Mouse (Mus musculus) ES-Bruce4 (cell line): ENCODE results near the gene Enkd1. TPM values are rescaled to one million over a fixed set of nuclear protein-coding genes. Genes with fewer than 3 reads are reported as not detected.

ENCODE experiments used
- H3K27ac ChIP-seq: 2 replicates; pipeline ENCODE4 v1.5.1; 2012; ENCODE audit warnings: low read length, inconsistent platforms; ENCODE audit not compliant: insufficient read depth
- H3K27me3 ChIP-seq: 2 replicates; pipeline ENCODE4 v1.6.1; 2012; ENCODE audit warnings: mild to moderate bottlenecking, low read length, inconsistent platforms; ENCODE audit not compliant: control insufficient read depth, poor library complexity, insufficient read depth, severe bottlenecking
- H3K36me3 ChIP-seq: 2 replicates; pipeline ENCODE4 v1.6.1; 2012; ENCODE audit warnings: inconsistent platforms, mild to moderate bottlenecking, low read length, moderate library complexity; ENCODE audit not compliant: control insufficient read depth, poor library complexity, insufficient read depth, severe bottlenecking
- H3K4me1 ChIP-seq: one replicate; pipeline ENCODE4 v1.8.1; 2011; ENCODE audit warnings: low read length; ENCODE audit not compliant: control insufficient read depth, insufficient read depth
- H3K4me3 ChIP-seq: 2 replicates; pipeline ENCODE4 v1.5.1; 2011; ENCODE audit warnings: low read depth, mild to moderate bottlenecking, low read length
- H3K9ac ChIP-seq: 2 replicates; pipeline ENCODE4 v1.6.1; 2012; ENCODE audit warnings: low read depth, mild to moderate bottlenecking, inconsistent platforms; ENCODE audit not compliant: poor library complexity, severe bottlenecking
- H3K9me3 ChIP-seq: replicated peaks from 2 replicates; pipeline ENCODE4 v1.6.1; 2012; ENCODE audit warnings: mild to moderate bottlenecking, low read length, inconsistent platforms; ENCODE audit not compliant: control insufficient read depth, poor library complexity, insufficient read depth, severe bottlenecking
- CTCF ChIP-seq: IDR thresholded peaks from one replicate; pipeline ENCODE4 v1.8.1; 2011; ENCODE audit warnings: low read depth, low read length
- EP300 ChIP-seq: IDR thresholded peaks from 2 replicates; pipeline ENCODE4 v1.6.1; 2011; ENCODE audit warnings: low read depth, low read length; ENCODE audit not compliant: insufficient read depth
- POLR2A ChIP-seq: IDR thresholded peaks from one replicate; pipeline ENCODE4 v1.8.1; 2011; ENCODE audit warnings: low read length; ENCODE audit not compliant: insufficient read depth
- polyA plus RNA-seq: library from polyadenylated mRNA; stranded (reverse); fragments of >200 nt; gene quantifications from 2 replicates; pipeline ENCODE4 v1.2.4, GENCODE M21; 2011; ENCODE audit warnings: low read depth; ENCODE audit not compliant: missing spikeins, insufficient read depth, insufficient read length

Enkd1 gene
- polyA plus RNA-seq, 1 experiment: 18.6 TPM

- H3K27me3 ChIP-seq: no peaks in the 10 kb centered on the region; the same call in 1 of the 2 replicates
- H3K36me3 ChIP-seq: peaks cover 30% of the 10 kb centered on the region
- H3K9ac ChIP-seq: no peak overlapping the region
- no peak overlapping the region for H3K27ac ChIP-seq
- H3K4me1 ChIP-seq: no peaks in the 10 kb centered on the region
- H3K4me3 ChIP-seq: no peak overlapping the region
- H3K9me3 ChIP-seq: no peaks in the 10 kb centered on the region
- TF ChIP-seq EP300: no peak
- TF ChIP-seq POLR2A: no peak
- TF ChIP-seq CTCF: no peak
These were observed 46.8 kb downstream of the Enkd1 start for GRCm38 (mm10) chr8:105661167-105661566.

GRCm38 (mm10) chr8:105657641-105658040 is 50.4 kb downstream of the Enkd1 start:
- no peak overlapping the region for H3K9ac ChIP-seq
- H3K4me3 ChIP-seq: no peak overlapping the region
- H3K27ac ChIP-seq: no peak overlapping the region
- no peaks in the 10 kb centered on the region for H3K4me1 ChIP-seq
- H3K36me3 ChIP-seq: peaks cover 15% of the 10 kb centered on the region
- TF ChIP-seq EP300 (no peak), CTCF (no peak), POLR2A (no peak)
- H3K27me3 ChIP-seq: no peaks in the 10 kb centered on the region; the same call in 1 of the 2 replicates
- no peaks in the 10 kb centered on the region for H3K9me3 ChIP-seq

Other genes with a start within 250 kb of the Enkd1 start
- gene Tppp3, start 236.7 kb downstream of the Enkd1 start, polyA plus RNA-seq: 14.4 and 19.0 TPM in 2 replicates
- 6.8 and 9.2 TPM in 2 replicates for gene Zdhhc1, start 211.3 kb downstream of the Enkd1 start, polyA plus RNA-seq
- gene Hsd11b2, start 189.5 kb downstream of the Enkd1 start, polyA plus RNA-seq: 0.54 and 0.61 TPM in 2 replicates
- gene Atp6v0d1, start 142.2 kb downstream of the Enkd1 start, polyA plus RNA-seq: 78.4 and 86.5 TPM in 2 replicates
- gene Ripor1, start 103.0 kb downstream of the Enkd1 start, polyA plus RNA-seq: 26.5 and 27.5 TPM in 2 replicates
- 105 and 123 TPM in 2 replicates for gene Ctcf, start 71.6 kb downstream of the Enkd1 start, polyA plus RNA-seq
- not detected in 2 replicates for gene Agrp, start 70.8 kb downstream of the Enkd1 start, polyA plus RNA-seq
- 4.7 and 5.6 TPM in 2 replicates for gene Carmil2, start 21.9 kb downstream of the Enkd1 start, polyA plus RNA-seq
- 30.1 and 36.7 TPM in 2 replicates for gene Acd, start 7.1 kb downstream of the Enkd1 start, polyA plus RNA-seq
- gene Pard6a, start 7.1 kb downstream of the Enkd1 start, polyA plus RNA-seq: 10.4 and 10.9 TPM in 2 replicates
- not detected in 2 replicates for gene 4933405L10Rik, start 555 bp downstream of the Enkd1 start, polyA plus RNA-seq
- gene Gfod2, start 50.5 kb upstream of the Enkd1 start, polyA plus RNA-seq: 6.4 and 7.2 TPM in 2 replicates
- gene Ranbp10, start 119.1 kb upstream of the Enkd1 start, polyA plus RNA-seq: 17.1 and 18.5 TPM in 2 replicates
- 0.33 TPM in 1 of 2 replicates, not detected in the other for gene Tsnaxip1, start 119.5 kb upstream of the Enkd1 start, polyA plus RNA-seq
- gene Cenpt, start 145.1 kb upstream of the Enkd1 start, polyA plus RNA-seq: 86.3 and 97.6 TPM in 2 replicates
- gene Thap11, start 146.9 kb upstream of the Enkd1 start, polyA plus RNA-seq: 29.6 and 31.0 TPM in 2 replicates
- 29.9 and 30.2 TPM in 2 replicates for gene Nutf2, start 152.4 kb upstream of the Enkd1 start, polyA plus RNA-seq
- gene Edc4, start 172.7 kb upstream of the Enkd1 start, polyA plus RNA-seq: 45.2 and 51.6 TPM in 2 replicates
- gene Nrn1l, start 185.4 kb upstream of the Enkd1 start, polyA plus RNA-seq: 1.1 and 2.7 TPM in 2 replicates
- 27.4 and 31.3 TPM in 2 replicates for gene Pskh1, start 192.2 kb upstream of the Enkd1 start, polyA plus RNA-seq
- 0.78 and 1.7 TPM in 2 replicates for gene Ctrl, start 225.7 kb upstream of the Enkd1 start, polyA plus RNA-seq
- 46.1 and 53.1 TPM in 2 replicates for gene Psmb10, start 230.2 kb upstream of the Enkd1 start, polyA plus RNA-seq
- 2.8 and 3.2 TPM in 2 replicates for gene Lcat, start 235.2 kb upstream of the Enkd1 start, polyA plus RNA-seq